Comparison of ENCODE assay signal across 23 mouse cellular contexts in the genomic region with DNA sequence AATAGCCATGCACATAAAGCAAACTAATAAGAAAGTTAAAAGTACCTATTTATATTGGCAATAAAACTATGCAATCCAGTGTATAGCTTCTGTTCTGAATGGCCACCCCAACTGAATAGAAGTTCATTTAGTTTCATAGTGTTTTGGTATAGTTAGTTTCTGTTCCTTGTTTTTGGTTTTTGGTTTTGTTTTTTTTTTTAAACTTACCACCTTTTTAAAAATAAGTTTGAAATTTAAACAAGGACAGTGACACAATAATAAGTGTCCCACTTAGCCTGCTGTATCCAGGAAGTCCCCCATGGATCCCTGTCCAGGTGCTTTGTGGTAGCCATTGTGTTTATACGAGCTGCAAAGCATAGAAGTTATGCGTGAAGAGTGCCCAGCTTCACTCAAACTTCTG. TPM values are rescaled to one million over a fixed set of nuclear protein-coding genes. Genes with fewer than 3 reads are reported as not detected.
A peak's percentile ranks its signal among the peaks of the same experiment; 100 is the strongest.
DNase-seq lines count a peak whose midpoint lies in the region; ATAC-seq lines count a peak whose summit lies in the region.
"Had no signal": no experiment of that assay in that cellular context is flagged by ENCODE, and none has a peak within 500 bp of the region (broad histone marks: within the 10 kb centered on the region; RNA-seq: fewer than 3 reads in every experiment).

No protein-coding gene starts in this region.

- intact Hi-C loops in heart, postnatal 36 days (cut with DNase I): no loop called here

- H3K27me3 ChIP-seq in heart, embryonic 10.5 days (ENCODE audit: insufficient read depth, poor library complexity, severe bottlenecking): no peaks in the 10 kb centered on the region
- H3K27me3 ChIP-seq: forebrain, embryonic 13.5 days; heart, embryonic 13.5 days; hindbrain, embryonic 13.5 days; intestine, embryonic 15.5 days had no signal

- peak; percentile 39 for DNase-seq in heart, embryonic 10.5 days (ENCODE audit: low spot score)
- no peak for DNase-seq in heart, postnatal 36 days
- DNase-seq in B cell, adult 2 months: peak; percentile 36 to 39
- DNase-seq in natural killer cell, adult 2 months (ENCODE audit: low spot score in 2 of 2): no peak
- DNase-seq in layer of hippocampus, postnatal 25 days (ENCODE audit: extremely low spot score in 1 of 2, low spot score in 1 of 2): no peak
- DNase-seq in right cerebral cortex, postnatal 4 days: no peak
- DNase-seq: adrenal gland, adult 8-10 months; cerebellum, adult 11-12 months; cerebellum, adult 9-11 months; cerebellum, postnatal 36 days; forebrain, postnatal 0 days; gastrocnemius, postnatal 14 days; heart, adult 18-20 months; heart, postnatal 10 days had no signal

- whole genome bisulfite sequencing in heart, embryonic 10.5 days: 88% methylated on average over 2 of the region's 2 CpGs

- peaks cover 8% of the 10 kb centered on the region; the same call in 1 of the 2 replicates for H3K36me3 ChIP-seq in heart, embryonic 10.5 days
- H3K36me3 ChIP-seq: hindbrain, embryonic 13.5 days; intestine, embryonic 15.5 days had no signal

- H3K9me3 ChIP-seq in heart, embryonic 10.5 days: no peaks in the 10 kb centered on the region
- H3K9me3 ChIP-seq: embryonic facial prominence, embryonic 10.5 days; forebrain, embryonic 13.5 days; G1E; heart, embryonic 13.5 days; hindbrain, embryonic 13.5 days; intestine, embryonic 15.5 days had no signal

- peak; percentile 56 for ATAC-seq in granulocyte monocyte progenitor cell, adult 5-6 weeks (replicated peaks; ENCODE audit: poor library complexity, severe bottlenecking)
- ATAC-seq: forebrain, embryonic 13.5 days; forebrain, postnatal 0 days; intestine, embryonic 15.5 days had no signal

- H3K27ac ChIP-seq in heart, embryonic 10.5 days: no peak overlapping the region
- H3K27ac ChIP-seq: embryonic facial prominence, embryonic 10.5 days; forebrain, embryonic 13.5 days; heart, embryonic 13.5 days; hindbrain, embryonic 13.5 days; intestine, embryonic 15.5 days had no signal

- H3K4me1 ChIP-seq in heart, embryonic 10.5 days: peaks cover 8% of the 10 kb centered on the region
- H3K4me1 ChIP-seq: embryonic facial prominence, embryonic 10.5 days; forebrain, embryonic 13.5 days; hindbrain, embryonic 13.5 days had no signal

- no peak overlapping the region for H3K4me3 ChIP-seq in heart, embryonic 10.5 days
- H3K4me3 ChIP-seq: embryonic facial prominence, embryonic 10.5 days; forebrain, embryonic 13.5 days; heart, embryonic 13.5 days; hindbrain, embryonic 13.5 days; intestine, embryonic 15.5 days had no signal

RNA-seq across cellular contexts. Expression of a gene that starts 7.3 kb away (rescaled TPM):
- polyA plus RNA-seq in heart, embryonic 10.5 days (2016; fragmentation: Nextera tagmentation; extraction: Ambion mirVana): 3.8 and 4.6 TPM in 2 replicates
- not detected for total RNA-seq in heart, postnatal 36 days (2021)
- total RNA-seq in granulocyte monocyte progenitor cell, adult 5-6 weeks (2014; fragmentation: Nextera tagmentation): not detected in 2 replicates
- total RNA-seq in granulocyte monocyte progenitor cell, adult 5-6 weeks (2017): 0.46 TPM in 1 of 2 replicates, not detected in the other
- under 1 TPM; 0.42 to 0.59 TPM for total RNA-seq in layer of hippocampus, postnatal 25 days (2021)
- total RNA-seq: forebrain, postnatal 0 days; gastrocnemius, adult 18-20 months; heart, adult 18-20 months; hematopoietic stem cell, adult 5-6 weeks had no signal

RNA-seq across cellular contexts. Expression of a gene that starts 7.9 kb away (rescaled TPM):
- polyA plus RNA-seq in heart, embryonic 10.5 days (2016; fragmentation: Nextera tagmentation; extraction: Ambion mirVana): 198 and 205 TPM in 2 replicates
- total RNA-seq in heart, postnatal 36 days (2021): 10 to 100 TPM; 61.5 to 62.8 TPM
- 200 and 229 TPM in 2 replicates for total RNA-seq in granulocyte monocyte progenitor cell, adult 5-6 weeks (2014; fragmentation: Nextera tagmentation)
- 80.5 and 85.8 TPM in 2 replicates for total RNA-seq in granulocyte monocyte progenitor cell, adult 5-6 weeks (2017)
- total RNA-seq in layer of hippocampus, postnatal 25 days (2021): 100 to 1,000 TPM; 108 to 113 TPM

Comparison
In these comparisons a context has a peak if more than half of its experiments do, and no peak if none do; other contexts are left out.
1. DNase-seq: peak in heart, embryonic 10.5 days (single experiment) and B cell, adult 2 months (2 of 2); none in heart, postnatal 36 days (0 of 2), natural killer cell, adult 2 months (0 of 2), layer of hippocampus, postnatal 25 days (0 of 2) and right cerebral cortex, postnatal 4 days (single experiment).